Mouse (Mus musculus): ENCODE measurements around the gene Gm43951. TPM values are rescaled to one million over a fixed set of nuclear protein-coding genes. Genes with fewer than 3 reads are reported as not detected.
A peak's percentile ranks its signal among the peaks of the same experiment; 100 is the strongest.

Gm43951 gene
- polyA plus RNA-seq, 1 experiment, result 0.32 TPM

GRCm38 (mm10) chr11:72207204-72207833, 679 bp upstream of the Gm43951 start, which contains the start of the genes 4933427D14Rik and Txndc17:
TSS of gene 4933427D14Rik (minus strand) at chr11:72207459.
TSS of gene Txndc17 (plus strand) at chr11:72207547.
- TF ChIP-seq CTCF (IDR thresholded peaks at IDR 0.05; ENCODE audit: insufficient read depth, low read length) (no peak), POLR2A (IDR thresholded peaks at IDR 0.05; ENCODE audit: borderline replicate concordance, extremely low read depth, low read depth, low read length) (peak; percentile 84; the same call in 1 of the 2 replicates)
- under 1% methylated on average over 42 of the region's 42 CpGs for WGBS
- Histone ChIP-seq H3K4me1 (ENCODE audit: control insufficient read depth, insufficient read depth, low read length) (no peaks in the 10 kb centered on the region; the same call in 1 of the 2 replicates), H3K4me3 (replicated peaks; ENCODE audit: extremely low read depth, low read depth, low read length) (peak within 1 kb of the TSS; percentile 98)
- peak; percentile 90 for DNase-seq

GRCm38 (mm10) chr11:72205256-72205655, 1.4 kb downstream of the Gm43951 start:
- H3K4me1 ChIP-seq (ENCODE audit: control insufficient read depth, insufficient read depth, low read length), result no peaks in the 10 kb centered on the region; the same call in 1 of the 2 replicates
- no peak for DNase-seq
- WGBS, result 82% methylated on average over 6 of the region's 6 CpGs

GRCm38 (mm10) chr11:72203440-72203839, 3.2 kb downstream of the Gm43951 start:
- WGBS, result 76% methylated on average over 1 of the region's 1 CpGs
- Histone ChIP-seq H3K4me1 (ENCODE audit: control insufficient read depth, insufficient read depth, low read length) (no peaks in the 10 kb centered on the region; the same call in 1 of the 2 replicates), H3K4me3 (replicated peaks; ENCODE audit: extremely low read depth, low read depth, low read length) (no peak overlapping the region)
- TF ChIP-seq POLR2A (IDR thresholded peaks at IDR 0.05; ENCODE audit: borderline replicate concordance, extremely low read depth, low read depth, low read length), result no peak
- TF ChIP-seq CTCF (IDR thresholded peaks at IDR 0.05; ENCODE audit: insufficient read depth, low read length), result no peak
- no peak for DNase-seq

More at GRCm38 (mm10) chr11:72205256-72205655, 1.4 kb downstream of the Gm43951 start:
- no peak for TF ChIP-seq POLR2A (IDR thresholded peaks at IDR 0.05; ENCODE audit: borderline replicate concordance, extremely low read depth, low read depth, low read length)
- no peak for TF ChIP-seq CTCF (IDR thresholded peaks at IDR 0.05; ENCODE audit: insufficient read depth, low read length)
- H3K4me3 ChIP-seq (replicated peaks; ENCODE audit: extremely low read depth, low read depth, low read length), result no peak overlapping the region

GRCm38 (mm10) chr11:72196506-72196905, 10.1 kb downstream of the Gm43951 start:
- H3K4me1 ChIP-seq (ENCODE audit: control insufficient read depth, insufficient read depth, low read length), result no peaks in the 10 kb centered on the region
- no peak overlapping the region for H3K4me3 ChIP-seq (replicated peaks; ENCODE audit: extremely low read depth, low read depth, low read length)
- DNase-seq, result no peak
- 49% methylated on average over 8 of the region's 8 CpGs for WGBS
- TF ChIP-seq POLR2A (IDR thresholded peaks at IDR 0.05; ENCODE audit: borderline replicate concordance, extremely low read depth, low read depth, low read length) (no peak), CTCF (IDR thresholded peaks at IDR 0.05; ENCODE audit: insufficient read depth, low read length) (no peak)

GRCm38 (mm10) chr11:72194259-72194658, 12.4 kb downstream of the Gm43951 start:
- TF ChIP-seq CTCF (IDR thresholded peaks at IDR 0.05; ENCODE audit: insufficient read depth, low read length) (no peak), POLR2A (IDR thresholded peaks at IDR 0.05; ENCODE audit: borderline replicate concordance, extremely low read depth, low read depth, low read length) (no peak)
- H3K4me1 ChIP-seq (ENCODE audit: control insufficient read depth, insufficient read depth, low read length), result no peaks in the 10 kb centered on the region
- no peak overlapping the region for H3K4me3 ChIP-seq (replicated peaks; ENCODE audit: extremely low read depth, low read depth, low read length)
- WGBS, result 69% methylated on average over 2 of the region's 2 CpGs
- DNase-seq, result no peak

GRCm38 (mm10) chr11:72190857-72191256, 15.8 kb downstream of the Gm43951 start:
- H3K4me3 ChIP-seq (replicated peaks; ENCODE audit: extremely low read depth, low read depth, low read length), result no peak overlapping the region
- WGBS, result 94% methylated on average over 1 of the region's 1 CpGs
- no peak for TF ChIP-seq CTCF (IDR thresholded peaks at IDR 0.05; ENCODE audit: insufficient read depth, low read length)
- TF ChIP-seq POLR2A (IDR thresholded peaks at IDR 0.05; ENCODE audit: borderline replicate concordance, extremely low read depth, low read depth, low read length), result no peak

GRCm38 (mm10) chr11:72184252-72184651, 22.4 kb downstream of the Gm43951 start:
- TF ChIP-seq POLR2A (IDR thresholded peaks at IDR 0.05; ENCODE audit: borderline replicate concordance, extremely low read depth, low read depth, low read length) (no peak), CTCF (IDR thresholded peaks at IDR 0.05; ENCODE audit: insufficient read depth, low read length) (no peak)
- no peak overlapping the region for H3K4me3 ChIP-seq (replicated peaks; ENCODE audit: extremely low read depth, low read depth, low read length)
- no peaks in the 10 kb centered on the region for H3K4me1 ChIP-seq (ENCODE audit: control insufficient read depth, insufficient read depth, low read length)
- 40% methylated on average over 4 of the region's 4 CpGs for WGBS
- DNase-seq, result no peak

More at GRCm38 (mm10) chr11:72190857-72191256, 15.8 kb downstream of the Gm43951 start:
- DNase-seq, result no peak
- no peaks in the 10 kb centered on the region for H3K4me1 ChIP-seq (ENCODE audit: control insufficient read depth, insufficient read depth, low read length)

GRCm38 (mm10) chr11:72181136-72181535, 25.5 kb downstream of the Gm43951 start:
- 87% methylated on average over 4 of the region's 4 CpGs for WGBS
- Histone ChIP-seq H3K4me1 (ENCODE audit: control insufficient read depth, insufficient read depth, low read length) (no peaks in the 10 kb centered on the region), H3K4me3 (replicated peaks; ENCODE audit: extremely low read depth, low read depth, low read length) (no peak overlapping the region)
- no peak for DNase-seq
- TF ChIP-seq CTCF (IDR thresholded peaks at IDR 0.05; ENCODE audit: insufficient read depth, low read length) (no peak), POLR2A (IDR thresholded peaks at IDR 0.05; ENCODE audit: borderline replicate concordance, extremely low read depth, low read depth, low read length) (no peak)

GRCm38 (mm10) chr11:72180556-72180955, 26.1 kb downstream of the Gm43951 start:
- DNase-seq, result no peak
- 90% methylated on average over 5 of the region's 5 CpGs for WGBS
- Histone ChIP-seq H3K4me3 (replicated peaks; ENCODE audit: extremely low read depth, low read depth, low read length) (no peak overlapping the region), H3K4me1 (ENCODE audit: control insufficient read depth, insufficient read depth, low read length) (no peaks in the 10 kb centered on the region)
- no peak for TF ChIP-seq CTCF (IDR thresholded peaks at IDR 0.05; ENCODE audit: insufficient read depth, low read length)
- no peak for TF ChIP-seq POLR2A (IDR thresholded peaks at IDR 0.05; ENCODE audit: borderline replicate concordance, extremely low read depth, low read depth, low read length)

- DNase-seq, result no peak
- no peaks in the 10 kb centered on the region for H3K4me1 ChIP-seq (ENCODE audit: control insufficient read depth, insufficient read depth, low read length)
- TF ChIP-seq CTCF (IDR thresholded peaks at IDR 0.05; ENCODE audit: insufficient read depth, low read length) (no peak), POLR2A (IDR thresholded peaks at IDR 0.05; ENCODE audit: borderline replicate concordance, extremely low read depth, low read depth, low read length) (no peak)
- H3K4me3 ChIP-seq (replicated peaks; ENCODE audit: extremely low read depth, low read depth, low read length), result no peak overlapping the region
- WGBS, result 85% methylated on average over 3 of the region's 3 CpGs
These were observed 30.1 kb downstream of the Gm43951 start for GRCm38 (mm10) chr11:72176553-72176952.
